14 mouse cellular contexts compared by ENCODE assay signal in the genomic region with DNA sequence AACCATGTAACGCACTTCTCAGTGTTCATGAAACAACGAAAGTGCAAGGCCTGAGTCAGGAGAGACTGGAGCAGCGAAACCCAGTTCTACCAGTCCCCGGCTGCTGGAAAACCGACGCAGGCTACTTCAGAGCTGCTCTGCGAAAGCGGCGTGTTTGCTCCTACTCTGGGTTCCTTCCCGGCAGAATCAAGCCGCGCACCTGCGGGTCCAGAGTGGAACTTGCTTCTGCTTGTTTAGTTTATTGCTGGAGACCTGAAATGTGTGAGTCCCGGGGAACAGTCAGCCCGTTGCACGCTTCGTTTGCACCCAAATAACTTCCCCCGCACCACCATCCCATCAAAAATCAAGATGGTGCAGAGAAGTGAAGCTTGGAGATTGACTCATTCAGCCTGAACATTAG. TPM values are rescaled to one million over a fixed set of nuclear protein-coding genes. Genes with fewer than 3 reads are reported as not detected.
DNase-seq lines count a peak whose midpoint lies in the region; ATAC-seq and TF ChIP-seq lines count a peak whose summit lies in the region.
"Had no signal": no experiment of that assay in that cellular context is flagged by ENCODE, and none has a peak within 500 bp of the region (broad histone marks: within the 10 kb centered on the region; RNA-seq: fewer than 3 reads in every experiment).

A gene (plus strand): TSS at position 345 of the 400 bp plus-strand sequence.

- peak; percentile 45 for DNase-seq in hindbrain, embryonic 10.5 days (ENCODE audit: low spot score)
- no peak for DNase-seq in hindbrain, postnatal 0 days (ENCODE audit: low spot score)
- DNase-seq in testis, postnatal 14 days (ENCODE audit: low spot score), result no peak
- no peak for DNase-seq in urinary bladder, postnatal 10 days (ENCODE audit: low spot score)
- DNase-seq in frontal cortex, postnatal 25 days (ENCODE audit: low spot score in 2 of 2), result no peak
- DNase-seq: cerebellum, adult 11-12 months; liver, embryonic 13.5 days had no signal

- H3K36me3 ChIP-seq in hindbrain, embryonic 10.5 days, result no peaks in the 10 kb centered on the region
- H3K36me3 ChIP-seq in hindbrain, postnatal 0 days (ENCODE audit: insufficient read depth, low read length), result no peaks in the 10 kb centered on the region
- no peaks in the 10 kb centered on the region for H3K36me3 ChIP-seq in testis, adult 2 months (ENCODE audit: control insufficient read depth, insufficient read depth, low read length)
- no peaks in the 10 kb centered on the region for H3K36me3 ChIP-seq in embryonic facial prominence, embryonic 15.5 days
- H3K36me3 ChIP-seq: forebrain, embryonic 15.5 days; liver, embryonic 13.5 days had no signal

- ATAC-seq in hindbrain, postnatal 0 days, result no peak
- no peak for ATAC-seq in embryonic facial prominence, embryonic 15.5 days (ENCODE audit: insufficient number of reproducible peaks, low FRiP score, low TSS enrichment, low read depth)
- ATAC-seq: forebrain, embryonic 15.5 days had no signal

- no peak within 1 kb of the TSS for H3K4me2 ChIP-seq in hindbrain, postnatal 0 days (ENCODE audit: low read depth, low read length)
- H3K4me2 ChIP-seq in embryonic facial prominence, embryonic 15.5 days (replicated peaks), result peak within 1 kb of the TSS; percentile 40
- H3K4me2 ChIP-seq: forebrain, embryonic 15.5 days; liver, embryonic 13.5 days had no signal

- H3K27me3 ChIP-seq in hindbrain, embryonic 10.5 days (ENCODE audit: insufficient read depth, poor library complexity, severe bottlenecking), result peaks cover 100% of the 10 kb centered on the region
- H3K27me3 ChIP-seq in hindbrain, postnatal 0 days (ENCODE audit: insufficient read depth, low read length), result peaks cover 95% of the 10 kb centered on the region
- peaks cover 10% of the 10 kb centered on the region for H3K27me3 ChIP-seq in testis, adult 2 months (ENCODE audit: control insufficient read depth, insufficient read depth, low read length)
- H3K27me3 ChIP-seq in embryonic facial prominence, embryonic 15.5 days, result peaks cover 90% of the 10 kb centered on the region

- H3K27ac ChIP-seq in hindbrain, embryonic 10.5 days, result no peak within 1 kb of the TSS
- H3K27ac ChIP-seq in hindbrain, postnatal 0 days, result no peak within 1 kb of the TSS
- no peak within 1 kb of the TSS for H3K27ac ChIP-seq in testis, adult 2 months (ENCODE audit: control insufficient read depth, insufficient read depth, low read depth, low read length)
- H3K27ac ChIP-seq in embryonic facial prominence, embryonic 15.5 days (replicated peaks), result no peak within 1 kb of the TSS
- H3K27ac ChIP-seq in olfactory bulb, adult 2 months (ENCODE audit: insufficient read depth, low read depth, low read length), result no peak within 1 kb of the TSS
- H3K27ac ChIP-seq: forebrain, embryonic 15.5 days; liver, embryonic 13.5 days had no signal

- peak within 1 kb of the TSS; percentile 0; the same call in 1 of the 2 replicates for H3K4me3 ChIP-seq in hindbrain, embryonic 10.5 days
- no peak within 1 kb of the TSS for H3K4me3 ChIP-seq in hindbrain, postnatal 0 days (ENCODE audit: low read length)
- peak within 1 kb of the TSS; percentile 15 for H3K4me3 ChIP-seq in testis, adult 2 months (ENCODE audit: control insufficient read depth, low read depth, low read length)
- peak within 1 kb of the TSS; percentile 29 for H3K4me3 ChIP-seq in embryonic facial prominence, embryonic 15.5 days (replicated peaks)
- no peak within 1 kb of the TSS for H3K4me3 ChIP-seq in olfactory bulb, adult 2 months (ENCODE audit: insufficient read depth, low read depth, low read length)
- H3K4me3 ChIP-seq: forebrain, embryonic 15.5 days; liver, embryonic 13.5 days had no signal

- no peak for TF ChIP-seq POLR2A in testis, adult 2 months (IDR thresholded peaks at IDR 0.05; ENCODE audit: control insufficient read depth, low read depth, low read length)
- TF ChIP-seq POLR2A in olfactory bulb, adult 2 months (IDR thresholded peaks at IDR 0.05; ENCODE audit: insufficient read depth, low read depth, low read length), result no peak

- no peak within 1 kb of the TSS for H3K9ac ChIP-seq in hindbrain, postnatal 0 days (replicated peaks; ENCODE audit: low read length)
- no peak within 1 kb of the TSS for H3K9ac ChIP-seq in embryonic facial prominence, embryonic 15.5 days
- H3K9ac ChIP-seq: forebrain, embryonic 15.5 days; liver, embryonic 13.5 days had no signal

- TF ChIP-seq CTCF in hindbrain, postnatal 0 days (IDR thresholded peaks at IDR 0.05; ENCODE audit: low read depth), result no peak
- TF ChIP-seq CTCF in testis, adult 2 months (IDR thresholded peaks at IDR 0.05; ENCODE audit: control insufficient read depth, insufficient read depth, insufficient replicate concordance, low read depth, low read length), result no peak
- TF ChIP-seq CTCF in olfactory bulb, adult 2 months (IDR thresholded peaks at IDR 0.05; ENCODE audit: insufficient read depth, low read depth, low read length), result no peak

- WGBS in hindbrain, embryonic 10.5 days, result under 1% methylated on average over 18 of the region's 18 CpGs
- WGBS in hindbrain, postnatal 0 days, result 1% methylated on average over 18 of the region's 18 CpGs
- 2% methylated on average over 18 of the region's 18 CpGs for WGBS in embryonic facial prominence, embryonic 15.5 days
- WGBS in olfactory bulb, adult 2 months, result 2% methylated on average over 18 of the region's 18 CpGs

- no peaks in the 10 kb centered on the region for H3K9me3 ChIP-seq in hindbrain, embryonic 10.5 days
- H3K9me3 ChIP-seq in hindbrain, postnatal 0 days (ENCODE audit: low read length), result no peaks in the 10 kb centered on the region
- H3K9me3 ChIP-seq in embryonic facial prominence, embryonic 15.5 days (replicated peaks), result no peaks in the 10 kb centered on the region
- H3K9me3 ChIP-seq: forebrain, embryonic 15.5 days; liver, embryonic 13.5 days had no signal

- H3K4me1 ChIP-seq in hindbrain, embryonic 10.5 days (replicated peaks), result peaks cover 15% of the 10 kb centered on the region
- 0 out of 2 replicates have a peak, but pooled peaks cover 7% of the 10 kb centered on the region for H3K4me1 ChIP-seq in hindbrain, postnatal 0 days (ENCODE audit: insufficient read depth, low read length)
- H3K4me1 ChIP-seq in testis, adult 2 months (ENCODE audit: control insufficient read depth, insufficient read depth, low read length), result peaks cover 16% of the 10 kb centered on the region
- H3K4me1 ChIP-seq in embryonic facial prominence, embryonic 15.5 days, result peaks cover 32% of the 10 kb centered on the region
- peaks cover 13% of the 10 kb centered on the region for H3K4me1 ChIP-seq in olfactory bulb, adult 2 months (ENCODE audit: control insufficient read depth, insufficient read depth, low read length)
- H3K4me1 ChIP-seq: liver, embryonic 13.5 days had no signal

RNA-seq across cellular contexts. Expression of the gene that starts here (rescaled TPM):
- polyA plus RNA-seq in hindbrain, embryonic 10.5 days (2016; fragmentation: Nextera tagmentation; extraction: Ambion mirVana), result 0.96 and 1.6 TPM in 2 replicates
- not detected in 2 replicates for total RNA-seq in hindbrain, postnatal 0 days (2014; rRNA removed)
- polyA plus RNA-seq in hindbrain, postnatal 0 days (2015; fragmentation: Nextera tagmentation; extraction: Ambion mirVana), result not detected in 2 replicates
- polyA plus RNA-seq in testis, adult 2 months (2012; rRNA removed), result 9.4 and 9.9 TPM in 2 replicates
- 8.9 and 9.6 TPM in 2 replicates for polyA plus RNA-seq in embryonic facial prominence, embryonic 15.5 days (2015; fragmentation: Nextera tagmentation; extraction: Ambion mirVana)
- polyA plus RNA-seq in olfactory bulb, adult 2 months (2012; ENCODE audit: insufficient read depth, insufficient read length, low replicate concordance, missing spikeins), result not detected in 2 replicates
- total RNA-seq: adrenal gland, postnatal 10 days; hematopoietic stem cell, adult 5-6 weeks; layer of hippocampus, adult 18-20 months had no signal
- polyA plus RNA-seq: forebrain, embryonic 15.5 days; liver, embryonic 13.5 days had no signal

Comparison
In these comparisons a context has a peak if more than half of its experiments do, and no peak if none do; other contexts are left out.
1. H3K4me3 ChIP-seq: peak in hindbrain, embryonic 10.5 days (single experiment), testis, adult 2 months (single experiment) and embryonic facial prominence, embryonic 15.5 days (single experiment); none in hindbrain, postnatal 0 days (single experiment) and olfactory bulb, adult 2 months (single experiment).